Mouse (Mus musculus) adrenal gland, postnatal 36 days (tissue): Measurements from ENCODE around the gene Rfng. TPM values are rescaled to one million over a fixed set of nuclear protein-coding genes. Genes with fewer than 3 reads are reported as not detected.
"Not testable (repeated sequence)": the region's sequence is repeated elsewhere in the genome, so short reads cannot be mapped to it uniquely, and the experiment has no call there.

ENCODE experiments used
- DNase-seq, 2 experiments: peaks; one replicate each; pipeline ENCODE4 v3.0.0; 2021; ENCODE audit warnings: mixed read lengths in 1 of 2
- long read RNA-seq, 2 experiments: library from polyadenylated mRNA; stranded (forward); transcript quantifications; one replicate each; pipeline ENCODE4 v2.0.0; 2021; ENCODE audit warnings: borderline sequencing depth in 2 of 2
- total RNA-seq, 2 experiments: library from RNA; stranded (reverse); gene quantifications; 2 replicates each; pipeline ENCODE4 v1.2.3; 2021

The Rfng gene
- total RNA-seq: 10 to 100 TPM; 19.2 to 19.7 TPM
- long read RNA-seq, experiment 1, transcript Rfng-201 (8 exons, 2,118 nt): major isoform, 7 of 22 reads
- long read RNA-seq, experiment 1, partial matches to known transcripts: 2 of 22 reads
- long read RNA-seq, experiment 1, other reads (novel, unspliced or antisense): 13 of 22 reads
- long read RNA-seq, experiment 2, transcript Rfng-201 (8 exons, 2,118 nt): major isoform, 6 of 15 reads
- long read RNA-seq, experiment 2, partial matches to known transcripts: 0 of 15 reads
- long read RNA-seq, experiment 2, other reads (novel, unspliced or antisense): 8 of 15 reads

GRCm38 (mm10) chr11:120784064-120784791, at the start of gene Rfng, which contains the start of gene Gps1:
Gene Rfng, minus strand, starts transcription at chr11:120784207.
Gene Gps1, plus strand, starts transcription at chr11:120784272.
- DNase-seq: peak; percentile 90 to 92

- DNase-seq: not testable (repeated sequence)
Measured at GRCm38 (mm10) chr11:120832962-120833361, 49.0 kb upstream of the Rfng start.

- peak in 1 of 2 experiments; percentile 29 for DNase-seq
Measured at GRCm38 (mm10) chr11:120831659-120832440, 47.8 kb upstream of the Rfng start.

GRCm38 (mm10) chr11:120830686-120831085, 46.7 kb upstream of the Rfng start:
- DNase-seq: peak; percentile 59 to 66

GRCm38 (mm10) chr11:120829757-120830532, 45.9 kb upstream of the Rfng start:
- DNase-seq: no peak

GRCm38 (mm10) chr11:120828416-120828815, 44.4 kb upstream of the Rfng start:
- no peak for DNase-seq

GRCm38 (mm10) chr11:120826016-120826953, 42.3 kb upstream of the Rfng start:
- no peak for DNase-seq

GRCm38 (mm10) chr11:120825289-120825863, 41.4 kb upstream of the Rfng start:
- no peak for DNase-seq

- no peak for DNase-seq
Measured at GRCm38 (mm10) chr11:120824787-120825288, 40.8 kb upstream of the Rfng start.

GRCm38 (mm10) chr11:120823956-120824786, 40.2 kb upstream of the Rfng start, which contains the start of gene Fasn:
Gene Fasn, minus strand, starts transcription at chr11:120824547.
- peak; percentile 98 for DNase-seq

- peak; percentile 71 to 81 for DNase-seq
Measured at GRCm38 (mm10) chr11:120823551-120823947, 39.5 kb upstream of the Rfng start.

GRCm38 (mm10) chr11:120822831-120823550, 39.0 kb upstream of the Rfng start:
- peak; percentile 52 to 53 for DNase-seq

- no peak for DNase-seq
Measured at GRCm38 (mm10) chr11:120822321-120822720, 38.3 kb upstream of the Rfng start.

- DNase-seq: no peak
Measured at GRCm38 (mm10) chr11:120821076-120821922, 37.3 kb upstream of the Rfng start.

- no peak for DNase-seq
Measured at GRCm38 (mm10) chr11:120820546-120820945, 36.5 kb upstream of the Rfng start.

- no peak for DNase-seq
Measured at GRCm38 (mm10) chr11:120819556-120819955, 35.5 kb upstream of the Rfng start.

- DNase-seq: no peak
Measured at GRCm38 (mm10) chr11:120818251-120818650, 34.2 kb upstream of the Rfng start.
